ENCODE assay signal across 8 mouse cellular contexts in the genomic region with DNA sequence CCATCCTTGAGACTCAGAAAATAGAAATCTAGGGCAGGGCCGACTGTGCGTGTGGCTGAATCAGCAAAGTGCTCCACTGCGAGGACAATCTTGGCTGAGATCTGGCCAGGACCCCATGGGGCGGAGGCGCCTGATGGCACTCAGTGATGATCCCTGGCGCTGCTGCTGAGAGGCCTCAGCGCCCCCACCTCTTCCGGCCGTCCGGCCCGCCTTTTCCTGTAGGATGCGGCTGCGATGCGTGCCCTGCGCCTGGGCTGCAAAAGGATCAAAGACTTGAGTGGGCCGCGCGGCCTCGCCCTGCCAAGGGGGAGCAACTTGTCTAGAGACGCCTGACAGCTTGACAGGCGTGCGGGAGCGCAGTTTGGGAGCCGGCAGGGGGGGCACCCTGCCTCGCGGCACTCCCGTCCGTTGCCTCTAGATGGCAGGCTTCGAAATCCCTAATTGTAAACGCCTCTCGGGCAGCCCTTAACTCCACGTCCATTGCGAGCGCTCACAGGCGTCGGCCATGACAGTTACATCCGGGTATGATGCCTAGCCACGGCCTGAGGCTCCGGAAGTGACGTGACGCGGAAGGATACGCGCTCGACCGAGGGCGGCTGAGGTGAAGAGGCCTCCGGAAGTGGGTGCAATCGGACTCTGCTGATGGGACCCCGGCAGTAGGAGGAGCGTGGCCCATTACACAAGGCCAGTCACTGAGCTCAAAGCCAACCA. TPM values are rescaled to one million over a fixed set of nuclear protein-coding genes. Genes with fewer than 3 reads are reported as not detected.
DNase-seq lines count a peak whose midpoint lies in the region; ATAC-seq and TF ChIP-seq lines count a peak whose summit lies in the region.

No protein-coding gene starts in this region.

- peak; percentile 74 for TF ChIP-seq CTCF in forebrain, postnatal 0 days (IDR thresholded peaks at IDR 0.05; ENCODE audit: low read depth)
- TF ChIP-seq CTCF in stomach, postnatal 0 days (IDR thresholded peaks at IDR 0.05; ENCODE audit: low read depth) = peak; percentile 73

- no peaks in the 10 kb centered on the region for H3K36me3 ChIP-seq in ES-E14 (ENCODE audit: control insufficient read depth, insufficient read depth, low read length, poor library complexity, severe bottlenecking)
- no peaks in the 10 kb centered on the region for H3K36me3 ChIP-seq in forebrain, postnatal 0 days (ENCODE audit: insufficient read depth)
- no peaks in the 10 kb centered on the region for H3K36me3 ChIP-seq in liver, embryonic 16.5 days (ENCODE audit: control insufficient read depth, insufficient read depth)
- H3K36me3 ChIP-seq in neural tube, embryonic 13.5 days = no peaks in the 10 kb centered on the region
- no peaks in the 10 kb centered on the region for H3K36me3 ChIP-seq in stomach, postnatal 0 days (ENCODE audit: control insufficient read depth, insufficient read depth, low read length)

- peak overlapping the region; percentile 76 for H3K4me2 ChIP-seq in forebrain, postnatal 0 days (ENCODE audit: low read depth)
- peak overlapping the region; percentile 79 for H3K4me2 ChIP-seq in liver, embryonic 16.5 days (ENCODE audit: low read depth, low read length)
- H3K4me2 ChIP-seq in neural tube, embryonic 13.5 days = peak overlapping the region; percentile 66
- peak overlapping the region; percentile 83 for H3K4me2 ChIP-seq in stomach, postnatal 0 days (replicated peaks; ENCODE audit: low read depth)

- H3K9me3 ChIP-seq in ES-E14 (ENCODE audit: control insufficient read depth, insufficient read depth, low read depth, low read length) = no peaks in the 10 kb centered on the region
- H3K9me3 ChIP-seq in forebrain, postnatal 0 days (ENCODE audit: low read length) = no peaks in the 10 kb centered on the region
- no peaks in the 10 kb centered on the region for H3K9me3 ChIP-seq in liver, embryonic 16.5 days (replicated peaks; ENCODE audit: control insufficient read depth, low read length)
- H3K9me3 ChIP-seq in neural tube, embryonic 13.5 days = no peaks in the 10 kb centered on the region
- H3K9me3 ChIP-seq in stomach, postnatal 0 days (ENCODE audit: control insufficient read depth, low read length) = no peaks in the 10 kb centered on the region

- intact Hi-C loops in heart, postnatal 36 days (cut with DNase I) = loop anchor here (1.0 to 2.0 kb wide), 2 partner anchors 21 to 42 kb away; a partner anchor contains a TSS

- H3K27me3 ChIP-seq in forebrain, postnatal 0 days (ENCODE audit: insufficient read depth, low read length) = peaks cover 36% of the 10 kb centered on the region
- H3K27me3 ChIP-seq in liver, embryonic 16.5 days (ENCODE audit: control insufficient read depth, insufficient read depth, low read depth, low read length) = peaks cover 13% of the 10 kb centered on the region
- H3K27me3 ChIP-seq in neural tube, embryonic 13.5 days = peaks cover 71% of the 10 kb centered on the region
- peaks cover 3% of the 10 kb centered on the region; the same call in 1 of the 2 replicates for H3K27me3 ChIP-seq in stomach, postnatal 0 days (ENCODE audit: control insufficient read depth, insufficient read depth, low read length)

- H3K9ac ChIP-seq in ES-E14 (ENCODE audit: insufficient read depth, low read depth, low read length, poor library complexity, severe bottlenecking) = peak overlapping the region; percentile 70
- peak overlapping the region; percentile 63 for H3K9ac ChIP-seq in forebrain, postnatal 0 days
- no peak overlapping the region for H3K9ac ChIP-seq in liver, embryonic 16.5 days (ENCODE audit: low read depth, low read length)
- H3K9ac ChIP-seq in neural tube, embryonic 13.5 days = peak overlapping the region; percentile 76
- H3K9ac ChIP-seq in stomach, postnatal 0 days (ENCODE audit: low read length) = peak overlapping the region; percentile 61

- whole genome bisulfite sequencing in forebrain, postnatal 0 days = 2% methylated on average over 51 of the region's 51 CpGs
- 2% methylated on average over 51 of the region's 51 CpGs for WGBS in liver, embryonic 16.5 days (ENCODE audit: insufficient replicate concordance)
- WGBS in neural tube, embryonic 13.5 days = under 1% methylated on average over 51 of the region's 51 CpGs
- 2% methylated on average over 51 of the region's 51 CpGs for WGBS in stomach, postnatal 0 days

- peak; percentile 94 for DNase-seq in ES-E14 (ENCODE audit: low read depth, low spot score)
- DNase-seq in cerebellum, adult 8-10 months = peak; percentile 89
- peak; percentile 99 for DNase-seq in forebrain, postnatal 0 days
- DNase-seq in heart, postnatal 36 days = peak; percentile 81 to 84
- DNase-seq in layer of hippocampus, adult 11-12 months (ENCODE audit: low spot score) = peak; percentile 91
- DNase-seq in stomach, postnatal 0 days (ENCODE audit: low spot score) = peak; percentile 93

- H3K27ac ChIP-seq in ES-E14 (ENCODE audit: insufficient read depth, low read depth, low read length, poor library complexity, severe bottlenecking) = peak overlapping the region; percentile 54
- peak overlapping the region; percentile 87 for H3K27ac ChIP-seq in forebrain, postnatal 0 days (ENCODE audit: low read depth, low read length)
- H3K27ac ChIP-seq in liver, embryonic 16.5 days (ENCODE audit: low read length) = no peak overlapping the region
- H3K27ac ChIP-seq in neural tube, embryonic 13.5 days (replicated peaks) = peak overlapping the region; percentile 96
- H3K27ac ChIP-seq in stomach, postnatal 0 days (replicated peaks) = peak overlapping the region; percentile 73

- TF ChIP-seq EP300 in stomach, postnatal 0 days (optimal IDR thresholded peaks at IDR 0.05) = no peak

- H3K4me1 ChIP-seq in ES-E14 (ENCODE audit: control insufficient read depth in 2 of 2, insufficient read depth in 2 of 2, low read length in 2 of 2, poor library complexity in 1 of 2) = no peaks in the 10 kb centered on the region
- H3K4me1 ChIP-seq in forebrain, postnatal 0 days (ENCODE audit: insufficient read depth) = no peaks in the 10 kb centered on the region
- peaks cover 4% of the 10 kb centered on the region; the same call in 1 of the 2 replicates for H3K4me1 ChIP-seq in liver, embryonic 16.5 days (ENCODE audit: control insufficient read depth, low read depth, low read length)
- H3K4me1 ChIP-seq in neural tube, embryonic 13.5 days (replicated peaks) = no peaks in the 10 kb centered on the region; the same call in 1 of the 2 replicates
- no peaks in the 10 kb centered on the region; the same call in 1 of the 2 replicates for H3K4me1 ChIP-seq in stomach, postnatal 0 days (replicated peaks; ENCODE audit: control insufficient read depth, insufficient read depth)

- peak overlapping the region; percentile 60 to 64 for H3K4me3 ChIP-seq in ES-E14 (ENCODE audit: insufficient read depth in 1 of 2, low read depth in 1 of 2, low read length in 2 of 2, poor library complexity in 1 of 2, severe bottlenecking in 1 of 2)
- H3K4me3 ChIP-seq in forebrain, postnatal 0 days (ENCODE audit: low read depth, low read length) = peak overlapping the region; percentile 56
- H3K4me3 ChIP-seq in liver, embryonic 16.5 days (ENCODE audit: low read depth, low read length) = peak overlapping the region; percentile 61
- H3K4me3 ChIP-seq in neural tube, embryonic 13.5 days = peak overlapping the region; percentile 59
- peak overlapping the region; percentile 50 for H3K4me3 ChIP-seq in stomach, postnatal 0 days (ENCODE audit: low read depth, low read length)

- peak; percentile 99 for ATAC-seq in forebrain, postnatal 0 days
- ATAC-seq in liver, embryonic 16.5 days (ENCODE audit: low read depth) = peak; percentile 92
- ATAC-seq in neural tube, embryonic 13.5 days (ENCODE audit: low read depth) = peak; percentile 99
- ATAC-seq in stomach, postnatal 0 days (ENCODE audit: low FRiP score, low TSS enrichment) = peak; percentile 98

- in situ Hi-C loops in ES-E14 (cut with MboI; ENCODE audit: low sequenced_read_pairs in 2 of 2, unreplicated experiment in 2 of 2) = no loop called here

TF ChIP-seq in ES-E14, 5 proteins besides CTCF, POLR2A, EP300 and RAD21:
- TF ChIP-seq MAFK (IDR thresholded peaks at IDR 0.05; ENCODE audit: insufficient read depth, low read depth, low read length) (0 out of 2 replicates have a peak, but pooled peaks have one; percentile 51), ZNF384 (IDR thresholded peaks at IDR 0.05; ENCODE audit: low read depth, low read length) (no peak), ZC3H11A (IDR thresholded peaks at IDR 0.05; ENCODE audit: borderline replicate concordance, low read depth, low read length) (no peak), CHD2 (IDR thresholded peaks at IDR 0.05; ENCODE audit: low read depth, low read length) (no peak; the same call in 1 of the 2 replicates), HCFC1 (IDR thresholded peaks at IDR 0.05; ENCODE audit: borderline replicate concordance, insufficient read depth, low read length) (peak; percentile 76)

RNA-seq across cellular contexts. Expression of a gene that starts 21.4 kb away (rescaled TPM):
- total RNA-seq in ES-E14 (2012; rRNA removed) = 25.8 and 32.9 TPM in 2 replicates
- total RNA-seq in forebrain, postnatal 0 days (2014; rRNA removed) = 13.2 and 18.4 TPM in 2 replicates
- polyA plus RNA-seq in forebrain, postnatal 0 days (2015; fragmentation: Nextera tagmentation; extraction: Ambion mirVana) = 1.5 and 2.3 TPM in 2 replicates
- 1 to 10 TPM; 6.7 to 7.9 TPM for total RNA-seq in heart, postnatal 36 days (2021)
- polyA plus RNA-seq in liver, embryonic 16.5 days (2015; fragmentation: Nextera tagmentation; extraction: Ambion mirVana) = 3.9 and 4.0 TPM in 2 replicates
- 6.1 and 6.9 TPM in 2 replicates for polyA plus RNA-seq in neural tube, embryonic 13.5 days (2015; fragmentation: Nextera tagmentation; extraction: Ambion mirVana)
- polyA plus RNA-seq in stomach, postnatal 0 days (2015; fragmentation: Nextera tagmentation; extraction: Ambion mirVana) = 6.1 and 6.8 TPM in 2 replicates

RNA-seq across cellular contexts. Expression of a gene that starts 42.0 kb away (rescaled TPM):
- total RNA-seq in ES-E14 (2012; rRNA removed) = 5.9 and 6.7 TPM in 2 replicates
- total RNA-seq in forebrain, postnatal 0 days (2014; rRNA removed) = 10.5 and 12.1 TPM in 2 replicates
- polyA plus RNA-seq in forebrain, postnatal 0 days (2015; fragmentation: Nextera tagmentation; extraction: Ambion mirVana) = 8.7 and 9.2 TPM in 2 replicates
- total RNA-seq in heart, postnatal 36 days (2021) = 1 to 10 TPM; 4.1 to 5.1 TPM
- polyA plus RNA-seq in liver, embryonic 16.5 days (2015; fragmentation: Nextera tagmentation; extraction: Ambion mirVana) = 2.6 TPM in 2 replicates
- polyA plus RNA-seq in neural tube, embryonic 13.5 days (2015; fragmentation: Nextera tagmentation; extraction: Ambion mirVana) = 20.4 and 22.9 TPM in 2 replicates
- 3.0 TPM in 2 replicates for polyA plus RNA-seq in stomach, postnatal 0 days (2015; fragmentation: Nextera tagmentation; extraction: Ambion mirVana)
